Mouse (Mus musculus): Measurements from ENCODE around the gene Mbd3l2.
"Not testable (repeated sequence)": the region's sequence is repeated elsewhere in the genome, so short reads cannot be mapped to it uniquely, and the experiment has no call there.

Mbd3l2 gene

GRCm38 (mm10) chr9:18430354-18430753 is at the start of gene Mbd3l2:
Gene Mbd3l2 (plus strand): TSS chr9:18430654.
- DNase-seq = no peak

GRCm38 (mm10) chr9:18385782-18386181 is 44.7 kb upstream of the Mbd3l2 start:
- peak; percentile 0 for DNase-seq

GRCm38 (mm10) chr9:18399629-18400028 is 30.8 kb upstream of the Mbd3l2 start:
- DNase-seq = no peak

DNA sequence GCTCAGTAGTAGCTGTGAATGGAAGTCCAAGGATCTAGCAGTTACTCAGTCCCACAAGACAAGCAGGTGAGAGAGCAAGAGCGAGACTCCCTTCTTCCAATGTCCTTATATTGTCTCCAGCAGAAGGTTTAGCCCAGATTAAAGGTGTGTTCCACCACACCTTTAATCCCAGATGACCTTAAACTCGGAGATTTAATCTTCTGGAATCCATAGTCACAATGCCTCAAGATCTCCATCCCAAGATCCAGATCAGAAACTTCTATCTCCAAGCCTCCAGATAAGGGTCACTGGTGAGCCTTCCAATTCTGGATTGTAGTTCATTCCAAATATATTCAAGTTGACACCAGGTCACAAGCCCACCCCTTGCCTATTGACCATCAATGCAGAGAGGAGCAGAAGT is 27.6 kb upstream of the Mbd3l2 start, which contains the start of gene Naalad2:
Naalad2 (minus strand) TSS at position 101 of the 400 bp plus-strand sequence.
- DNase-seq = not testable (repeated sequence)

- no peak for DNase-seq
Measured at GRCm38 (mm10) chr9:18404118-18404517, 26.3 kb upstream of the Mbd3l2 start, which contains the start of gene Ubtfl1. Gene Ubtfl1 (plus strand): TSS chr9:18404418.

- peak; percentile 14 for DNase-seq
Measured at GRCm38 (mm10) chr9:18412371-18412770, 18.1 kb upstream of the Mbd3l2 start.

DNA sequence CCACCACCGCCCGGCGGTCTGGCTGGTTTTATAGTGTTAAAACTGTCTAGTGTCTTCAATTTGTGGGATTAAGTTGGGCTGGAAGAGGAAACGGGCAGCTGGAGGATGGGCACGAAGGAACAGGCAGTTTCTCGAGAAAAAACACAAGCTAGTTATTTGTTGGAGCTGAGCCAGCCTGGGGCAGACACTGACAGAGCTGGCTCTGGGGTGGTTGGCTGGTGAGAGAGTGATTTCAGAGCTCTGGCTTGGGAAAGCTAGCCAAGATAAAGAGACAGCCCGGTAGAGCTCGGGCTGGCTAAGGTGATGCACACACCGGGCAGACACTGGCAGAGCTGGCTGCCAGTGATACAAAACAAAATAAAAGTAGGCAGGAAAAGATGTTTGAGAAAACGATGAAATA is 1.2 kb downstream of the Mbd3l2 start:
- no peak for DNase-seq

GRCm38 (mm10) chr9:18456520-18456919 is 26.1 kb downstream of the Mbd3l2 start:
- no peak for DNase-seq

- no peak for DNase-seq
Measured at GRCm38 (mm10) chr9:18467350-18467749, 36.9 kb downstream of the Mbd3l2 start.

- DNase-seq = no peak
Measured at GRCm38 (mm10) chr9:18468005-18468404, 37.6 kb downstream of the Mbd3l2 start.

DNA sequence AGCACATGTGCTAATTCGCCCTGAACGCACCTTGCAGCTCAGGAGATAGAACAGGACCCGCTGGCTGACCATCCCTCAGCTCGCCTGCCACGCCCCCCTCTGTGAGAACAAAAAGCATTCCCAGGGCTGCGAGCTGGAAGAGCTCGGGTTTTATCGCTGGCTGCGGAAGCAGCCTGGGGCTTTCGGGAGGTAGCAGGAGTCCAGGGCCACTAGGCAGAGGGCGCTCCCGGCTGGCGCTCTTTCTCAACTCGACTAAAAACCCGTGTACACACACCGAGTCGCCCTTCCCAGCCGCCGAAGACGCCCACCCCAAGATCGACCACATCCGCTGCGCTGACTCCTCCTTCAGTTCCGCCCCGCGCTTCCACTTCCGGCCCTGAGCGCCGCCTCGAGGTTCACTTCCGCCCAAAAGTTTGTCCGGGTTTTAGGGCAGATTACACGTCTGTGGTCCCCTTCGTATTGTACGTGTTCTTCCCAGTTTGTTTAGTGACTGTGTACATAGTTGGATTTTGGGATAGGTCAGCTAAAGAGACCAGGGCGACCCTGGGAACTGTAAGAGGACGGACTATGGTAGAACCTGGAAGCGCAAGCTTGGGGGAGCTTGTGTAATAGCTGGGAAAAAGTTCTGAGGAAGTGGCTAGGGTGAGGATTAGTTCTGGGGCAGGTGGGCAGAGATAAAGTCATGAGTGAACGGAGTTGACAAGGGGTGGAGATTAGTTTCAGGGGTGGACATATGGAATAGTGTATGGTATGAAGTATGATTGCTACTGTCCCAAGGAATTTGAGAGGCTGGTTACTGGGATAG is 43.1 kb downstream of the Mbd3l2 start:
- peak; percentile 91 for DNase-seq

- no peak for DNase-seq
Measured at GRCm38 (mm10) chr9:18478168-18478567, 47.7 kb downstream of the Mbd3l2 start, which contains the start of the genes Zfp558 and Mbd3l1. Gene Zfp558 (minus strand): TSS chr9:18478268. Gene Mbd3l1 (plus strand): TSS chr9:18478359.

Measured in retina, postnatal 1 day (tissue).